Mouse (Mus musculus) small intestine, adult 2 months (tissue): ENCODE data around the gene Riok1. TPM values are rescaled to one million over a fixed set of nuclear protein-coding genes. Genes with fewer than 3 reads are reported as not detected.

Experiments used
- H3K27ac ChIP-seq: fragments of 200-500 bp; 2 replicates; pipeline ENCODE4 v1.5.1; 2012; ENCODE audit warnings: low read depth, low read length, control low read depth, inconsistent platforms; ENCODE audit not compliant: insufficient read depth
- H3K27me3 ChIP-seq: fragments of 200-500 bp; 2 replicates; pipeline ENCODE4 v1.6.1; 2012; ENCODE audit warnings: mild to moderate bottlenecking, moderate library complexity, low read length, inconsistent platforms; ENCODE audit not compliant: control insufficient read depth, insufficient read depth
- H3K36me3 ChIP-seq: fragments of 200-500 bp; 2 replicates; pipeline ENCODE4 v1.6.1; 2012; ENCODE audit warnings: mild to moderate bottlenecking, low read length, control low read depth, inconsistent platforms; ENCODE audit not compliant: control insufficient read depth, insufficient read depth
- H3K4me1 ChIP-seq: fragments of 200-500 bp; 2 replicates; pipeline ENCODE4 v1.6.1; 2012; ENCODE audit warnings: low read length, inconsistent platforms, mixed read lengths; ENCODE audit not compliant: control insufficient read depth, insufficient read depth, insufficient read length
- H3K4me3 ChIP-seq: fragments of 200-500 bp; 2 replicates; pipeline ENCODE4 v1.5.1; 2012; ENCODE audit warnings: low read depth, mild to moderate bottlenecking, control low read depth, inconsistent platforms, low read length, moderate library complexity
- CTCF ChIP-seq: fragments of 200-500 bp; IDR thresholded peaks from 2 replicates; pipeline ENCODE4 v1.5.1; 2012; ENCODE audit warnings: low read depth, mild to moderate bottlenecking, control low read depth, inconsistent platforms, low read length, moderate library complexity, mixed read lengths; ENCODE audit not compliant: insufficient replicate concordance, insufficient read length; ENCODE audit errors: extremely low read depth
- POLR2A ChIP-seq: fragments of 200-500 bp; IDR thresholded peaks from 2 replicates; pipeline ENCODE4 v1.6.1; 2012; ENCODE audit warnings: low read depth, mild to moderate bottlenecking, control low read depth, inconsistent platforms, low read length, moderate library complexity
- WGBS: fragments of 180-500 bp; shearing (Covaris S2); methylation state at CpG from one replicate; pipeline ENCODE4 v1.1.7; 2018; 5-methylcytosine and 5-hydroxymethylcytosine counted together
- polyA plus RNA-seq: library from polyadenylated mRNA; depleted of rRNA; stranded (reverse); fragments of >200 nt; gene quantifications from 2 replicates; pipeline ENCODE4 v1.2.3, GENCODE M21; 2012

Riok1 gene
- polyA plus RNA-seq, 1 experiment: 7.3 TPM

GRCm38 (mm10) chr13:38080725-38081124 lies 43.9 kb downstream of the Riok1 start:
- WGBS: 66% methylated on average over 14 of the region's 14 CpGs

GRCm38 (mm10) chr13:38081161-38081560 lies 44.4 kb downstream of the Riok1 start:
- 59% methylated on average over 7 of the region's 7 CpGs for WGBS
- no peak overlapping the region for H3K4me3 ChIP-seq
- no peak overlapping the region for H3K27ac ChIP-seq

More at GRCm38 (mm10) chr13:38080725-38081124, 43.9 kb downstream of the Riok1 start:
- Histone ChIP-seq H3K4me3 (no peak overlapping the region), H3K36me3 (no peaks in the 10 kb centered on the region), H3K4me1 (peaks cover 8% of the 10 kb centered on the region), H3K27me3 (no peaks in the 10 kb centered on the region), H3K27ac (no peak overlapping the region)
- no peak for TF ChIP-seq POLR2A
- TF ChIP-seq CTCF: no peak

GRCm38 (mm10) chr13:38086711-38087110 lies 49.9 kb downstream of the Riok1 start:
- WGBS: 22% methylated on average over 3 of the region's 3 CpGs
- Histone ChIP-seq H3K27me3 (no peaks in the 10 kb centered on the region), H3K4me3 (no peak overlapping the region), H3K36me3 (no peaks in the 10 kb centered on the region), H3K27ac (no peak overlapping the region), H3K4me1 (peaks cover 16% of the 10 kb centered on the region)
- no peak for TF ChIP-seq CTCF
- TF ChIP-seq POLR2A: no peak

More at GRCm38 (mm10) chr13:38081161-38081560, 44.4 kb downstream of the Riok1 start:
- Histone ChIP-seq H3K4me1 (peaks cover 8% of the 10 kb centered on the region), H3K27me3 (no peaks in the 10 kb centered on the region), H3K36me3 (no peaks in the 10 kb centered on the region)
- TF ChIP-seq CTCF (no peak), POLR2A (no peak)

GRCm38 (mm10) chr13:38088008-38088407 lies 51.2 kb downstream of the Riok1 start:
- 31% methylated on average over 3 of the region's 3 CpGs for WGBS
- Histone ChIP-seq H3K27ac (peak overlapping the region; percentile 90), H3K4me3 (no peak overlapping the region), H3K36me3 (no peaks in the 10 kb centered on the region), H3K4me1 (peaks cover 16% of the 10 kb centered on the region), H3K27me3 (no peaks in the 10 kb centered on the region)
- TF ChIP-seq CTCF: no peak
- peak; percentile 17; the same call in 1 of the 2 replicates for TF ChIP-seq POLR2A

GRCm38 (mm10) chr13:38089449-38089848 lies 52.7 kb downstream of the Riok1 start:
- Histone ChIP-seq H3K27ac (peak overlapping the region; percentile 95), H3K27me3 (no peaks in the 10 kb centered on the region), H3K4me3 (peak overlapping the region; percentile 18; the same call in 1 of the 2 replicates), H3K4me1 (peaks cover 16% of the 10 kb centered on the region), H3K36me3 (no peaks in the 10 kb centered on the region)
- TF ChIP-seq POLR2A (no peak), CTCF (no peak)
- WGBS: 33% methylated on average over 6 of the region's 6 CpGs

GRCm38 (mm10) chr13:38089871-38090270 lies 53.1 kb downstream of the Riok1 start:
- TF ChIP-seq POLR2A (no peak), CTCF (no peak)
- 15% methylated on average over 4 of the region's 4 CpGs for WGBS
- Histone ChIP-seq H3K27ac (peak overlapping the region; percentile 95), H3K27me3 (no peaks in the 10 kb centered on the region), H3K4me1 (peaks cover 16% of the 10 kb centered on the region), H3K36me3 (no peaks in the 10 kb centered on the region), H3K4me3 (peak overlapping the region; percentile 18; the same call in 1 of the 2 replicates)

- no peak for TF ChIP-seq CTCF
- no peak for TF ChIP-seq POLR2A
- no peak overlapping the region for H3K27ac ChIP-seq
Observed at GRCm38 (mm10) chr13:38096207-38096606, 59.4 kb downstream of the Riok1 start.

GRCm38 (mm10) chr13:38103406-38103805 lies 66.6 kb downstream of the Riok1 start:
- H3K4me3 ChIP-seq: no peak overlapping the region
- H3K27me3 ChIP-seq: no peaks in the 10 kb centered on the region
- TF ChIP-seq CTCF (no peak), POLR2A (no peak)
- 76% methylated on average over 4 of the region's 4 CpGs for WGBS
- H3K4me1 ChIP-seq: no peaks in the 10 kb centered on the region
- no peaks in the 10 kb centered on the region for H3K36me3 ChIP-seq
- no peak overlapping the region for H3K27ac ChIP-seq

More at GRCm38 (mm10) chr13:38096207-38096606, 59.4 kb downstream of the Riok1 start:
- no peaks in the 10 kb centered on the region for H3K27me3 ChIP-seq
- no peaks in the 10 kb centered on the region for H3K36me3 ChIP-seq
- 40% methylated on average over 4 of the region's 4 CpGs for WGBS
- H3K4me3 ChIP-seq: no peak overlapping the region
- peaks cover 4% of the 10 kb centered on the region for H3K4me1 ChIP-seq
